8 mouse cellular contexts compared by ENCODE assay signal in the genomic region with DNA sequence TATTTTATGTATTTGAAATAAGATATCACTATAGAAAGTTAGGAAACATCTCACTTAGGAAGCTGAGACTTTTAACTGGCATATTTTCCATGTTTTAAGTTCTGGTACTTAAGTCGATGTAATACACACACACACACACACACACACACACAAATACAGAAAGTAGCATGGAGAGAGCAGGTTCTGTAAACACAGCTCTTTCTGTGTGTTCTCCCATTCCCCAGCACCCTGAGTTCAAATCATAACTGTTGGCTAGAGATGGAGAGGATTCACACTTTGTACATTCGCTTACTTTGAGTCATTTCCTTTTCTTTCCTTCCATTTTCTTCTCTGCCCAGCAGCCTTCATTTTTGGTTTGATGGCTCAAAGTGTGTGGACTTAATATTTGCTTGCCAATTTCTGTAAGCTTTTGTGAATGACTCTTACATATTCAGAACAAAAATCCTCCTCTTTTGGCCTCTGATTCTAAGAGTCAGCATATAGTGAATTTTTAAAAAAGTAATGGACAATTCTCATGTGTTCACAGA. TPM values are rescaled to one million over a fixed set of nuclear protein-coding genes. Genes with fewer than 3 reads are reported as not detected.
A peak's percentile ranks its signal among the peaks of the same experiment; 100 is the strongest.
DNase-seq lines count a peak whose midpoint lies in the region; ATAC-seq and TF ChIP-seq lines count a peak whose summit lies in the region.

No protein-coding gene starts in this region.

- ATAC-seq in kidney, embryonic 16.5 days (ENCODE audit: low FRiP score, low TSS enrichment): no peak
- ATAC-seq in hindbrain, embryonic 13.5 days (ENCODE audit: low FRiP score): no peak
- no peak for ATAC-seq in midbrain, embryonic 14.5 days (ENCODE audit: low FRiP score, low TSS enrichment)
- ATAC-seq in granulocyte monocyte progenitor cell, adult 5-6 weeks (replicated peaks; ENCODE audit: poor library complexity, severe bottlenecking): no peak

- TF ChIP-seq POLR2A in bone marrow, adult 2 months (IDR thresholded peaks at IDR 0.05; ENCODE audit: borderline replicate concordance, control insufficient read depth, low read depth, low read length): no peak

- H3K4me3 ChIP-seq in kidney, embryonic 16.5 days (ENCODE audit: low read length): peak overlapping the region; percentile 99
- H3K4me3 ChIP-seq in bone marrow, adult 2 months (replicated peaks; ENCODE audit: control insufficient read depth, low read depth, low read length): peak overlapping the region; percentile 90
- peak overlapping the region; percentile 100 for H3K4me3 ChIP-seq in hindbrain, embryonic 13.5 days
- peak overlapping the region; percentile 99 for H3K4me3 ChIP-seq in midbrain, embryonic 14.5 days (replicated peaks; ENCODE audit: low read depth, low read length)

- 27% methylated on average over 2 of the region's 2 CpGs for WGBS in kidney, embryonic 16.5 days
- WGBS in bone marrow, adult 2 months: 22% methylated on average over 2 of the region's 2 CpGs
- WGBS in hindbrain, embryonic 13.5 days: 47% methylated on average over 2 of the region's 2 CpGs
- 43% methylated on average over 2 of the region's 2 CpGs for WGBS in midbrain, embryonic 14.5 days

- H3K4me2 ChIP-seq in kidney, embryonic 16.5 days (replicated peaks; ENCODE audit: low read depth, low read length): peak overlapping the region; percentile 75
- peak overlapping the region; percentile 72 for H3K4me2 ChIP-seq in hindbrain, embryonic 13.5 days
- peak overlapping the region; percentile 85 for H3K4me2 ChIP-seq in midbrain, embryonic 14.5 days (ENCODE audit: low read length)

- H3K27me3 ChIP-seq in kidney, embryonic 16.5 days (ENCODE audit: insufficient read depth, low read length): no peaks in the 10 kb centered on the region
- H3K27me3 ChIP-seq in hindbrain, embryonic 13.5 days: no peaks in the 10 kb centered on the region
- no peaks in the 10 kb centered on the region for H3K27me3 ChIP-seq in midbrain, embryonic 14.5 days (ENCODE audit: control insufficient read depth, insufficient read depth, low read length)

- no peak overlapping the region for H3K27ac ChIP-seq in kidney, embryonic 16.5 days (ENCODE audit: low read length)
- H3K27ac ChIP-seq in bone marrow, adult 2 months (ENCODE audit: control insufficient read depth, insufficient read depth, low read depth, low read length, poor library complexity): no peak overlapping the region
- H3K27ac ChIP-seq in hindbrain, embryonic 13.5 days: no peak overlapping the region
- H3K27ac ChIP-seq in midbrain, embryonic 14.5 days (replicated peaks; ENCODE audit: low read depth, low read length): peak overlapping the region; percentile 99; the same call in 1 of the 2 replicates

- no peak for TF ChIP-seq CTCF in bone marrow, adult 2 months (IDR thresholded peaks at IDR 0.05; ENCODE audit: control insufficient read depth, insufficient read depth, low read length)

- H3K4me1 ChIP-seq in kidney, embryonic 16.5 days (ENCODE audit: insufficient read depth, low read length): peaks cover 28% of the 10 kb centered on the region
- H3K4me1 ChIP-seq in bone marrow, adult 2 months (ENCODE audit: control insufficient read depth, insufficient read depth, low read length): peaks cover 1% of the 10 kb centered on the region; the same call in 1 of the 2 replicates
- peaks cover 61% of the 10 kb centered on the region for H3K4me1 ChIP-seq in hindbrain, embryonic 13.5 days (replicated peaks)
- H3K4me1 ChIP-seq in midbrain, embryonic 14.5 days (ENCODE audit: control insufficient read depth, insufficient read depth, low read length): peaks cover 53% of the 10 kb centered on the region

- DNase-seq in kidney, postnatal 36 days: no peak
- peak; percentile 7 for DNase-seq in midbrain, embryonic 14.5 days
- DNase-seq in spleen, postnatal 10 days (ENCODE audit: low spot score in 2 of 2): no peak
- no peak for DNase-seq in frontal cortex, postnatal 10 days (ENCODE audit: low spot score in 2 of 2)

- 0 out of 2 replicates have a peak, but pooled peaks cover 3% of the 10 kb centered on the region for H3K36me3 ChIP-seq in kidney, embryonic 16.5 days (ENCODE audit: insufficient read depth, low read length)
- no peaks in the 10 kb centered on the region for H3K36me3 ChIP-seq in hindbrain, embryonic 13.5 days
- 0 out of 2 replicates have a peak, but pooled peaks cover 5% of the 10 kb centered on the region for H3K36me3 ChIP-seq in midbrain, embryonic 14.5 days (ENCODE audit: control insufficient read depth, insufficient read depth, low read length)

- peak overlapping the region; percentile 55; the same call in 1 of the 2 replicates for H3K9ac ChIP-seq in kidney, embryonic 16.5 days (replicated peaks; ENCODE audit: low read length)
- H3K9ac ChIP-seq in hindbrain, embryonic 13.5 days: peak overlapping the region; percentile 100
- H3K9ac ChIP-seq in midbrain, embryonic 14.5 days (replicated peaks; ENCODE audit: low read length): peak overlapping the region; percentile 99

- H3K9me3 ChIP-seq in kidney, embryonic 16.5 days (ENCODE audit: low read length): no peaks in the 10 kb centered on the region
- H3K9me3 ChIP-seq in hindbrain, embryonic 13.5 days: no peaks in the 10 kb centered on the region
- H3K9me3 ChIP-seq in midbrain, embryonic 14.5 days (ENCODE audit: control insufficient read depth, low read length): no peaks in the 10 kb centered on the region

RNA-seq across cellular contexts. Expression of gene Nsd2, which starts 1.4 kb away (rescaled TPM):
- 40.2 and 46.6 TPM in 2 replicates for polyA plus RNA-seq in kidney, embryonic 16.5 days (2015; fragmentation: Nextera tagmentation; extraction: Ambion mirVana)
- polyA plus RNA-seq in bone marrow, adult 2 months (2011; ENCODE audit: insufficient read depth, insufficient read length, low replicate concordance, missing spikeins): 28.9 and 43.4 TPM in 2 replicates
- 74.1 and 77.6 TPM in 2 replicates for polyA plus RNA-seq in hindbrain, embryonic 13.5 days (2015; fragmentation: Nextera tagmentation; extraction: Ambion mirVana)
- polyA plus RNA-seq in midbrain, embryonic 14.5 days (2014; fragmentation: Nextera tagmentation; extraction: Ambion mirVana): 91.3 and 119 TPM in 2 replicates
- total RNA-seq in granulocyte monocyte progenitor cell, adult 5-6 weeks (2014; fragmentation: Nextera tagmentation): 108 and 109 TPM in 2 replicates
- 108 and 136 TPM in 2 replicates for total RNA-seq in granulocyte monocyte progenitor cell, adult 5-6 weeks (2017)

RNA-seq across cellular contexts. Expression of gene Letm1, which starts 39.3 kb away (rescaled TPM):
- 47.0 and 49.5 TPM in 2 replicates for polyA plus RNA-seq in kidney, embryonic 16.5 days (2015; fragmentation: Nextera tagmentation; extraction: Ambion mirVana)
- 10.9 and 11.9 TPM in 2 replicates for polyA plus RNA-seq in bone marrow, adult 2 months (2011; ENCODE audit: insufficient read depth, insufficient read length, low replicate concordance, missing spikeins)
- 58.0 and 58.5 TPM in 2 replicates for polyA plus RNA-seq in hindbrain, embryonic 13.5 days (2015; fragmentation: Nextera tagmentation; extraction: Ambion mirVana)
- polyA plus RNA-seq in midbrain, embryonic 14.5 days (2014; fragmentation: Nextera tagmentation; extraction: Ambion mirVana): 64.4 and 70.3 TPM in 2 replicates
- 24.5 and 25.3 TPM in 2 replicates for total RNA-seq in granulocyte monocyte progenitor cell, adult 5-6 weeks (2014; fragmentation: Nextera tagmentation)
- 19.9 and 22.3 TPM in 2 replicates for total RNA-seq in granulocyte monocyte progenitor cell, adult 5-6 weeks (2017)
